Mouse (Mus musculus) spleen, adult 2 months (tissue): ENCODE results near the gene Mymx. TPM values are rescaled to one million over a fixed set of nuclear protein-coding genes. Genes with fewer than 3 reads are reported as not detected.

Experiments
- DNase-seq, 2 experiments: peaks; one replicate each; pipeline versions ENCODE4 v3.0.0 to v3.0.0-alpha.2; 2012 to 2021; ENCODE audit warnings: low spot score in 2 of 2, low read depth in 1 of 2
- H3K27ac ChIP-seq: fragments of 200-500 bp; 2 replicates; pipeline ENCODE4 v1.5.1; 2012; ENCODE audit warnings: low read length, inconsistent platforms; ENCODE audit not compliant: insufficient read depth
- H3K27me3 ChIP-seq: fragments of 200-500 bp; 2 replicates; pipeline ENCODE4 v1.6.1; 2012; ENCODE audit warnings: mild to moderate bottlenecking, moderate library complexity, low read length, inconsistent platforms; ENCODE audit not compliant: control insufficient read depth, insufficient read depth
- H3K36me3 ChIP-seq: fragments of 200-500 bp; 2 replicates; pipeline ENCODE4 v1.6.1; 2012; ENCODE audit warnings: mild to moderate bottlenecking, low read length, inconsistent platforms; ENCODE audit not compliant: control insufficient read depth, insufficient read depth
- H3K4me1 ChIP-seq: fragments of 200-500 bp; 2 replicates; pipeline ENCODE4 v1.6.1; 2011; ENCODE audit warnings: inconsistent platforms; ENCODE audit not compliant: control insufficient read depth, insufficient read depth, insufficient read length
- H3K4me3 ChIP-seq: fragments of 200-500 bp; 2 replicates; pipeline ENCODE4 v1.5.1; 2011; ENCODE audit warnings: mild to moderate bottlenecking, inconsistent platforms; ENCODE audit not compliant: insufficient read depth, insufficient read length; ENCODE audit errors: extremely low read depth
- CTCF ChIP-seq: fragments of 200-500 bp; IDR thresholded peaks from 2 replicates; pipeline ENCODE4 v1.5.1; 2011; ENCODE audit warnings: mild to moderate bottlenecking, inconsistent platforms; ENCODE audit not compliant: insufficient read depth, insufficient read length, insufficient replicate concordance; ENCODE audit errors: extremely low read depth
- POLR2A ChIP-seq: fragments of 200-500 bp; IDR thresholded peaks from 2 replicates; pipeline ENCODE4 v1.6.1; 2011; ENCODE audit warnings: low read depth, low read length, inconsistent platforms
- WGBS: fragments of 180-500 bp; shearing (Covaris S2); methylation state at CpG from one replicate; pipeline ENCODE4 v1.1.7; 2018; 5-methylcytosine and 5-hydroxymethylcytosine counted together
- polyA plus RNA-seq: library from polyadenylated mRNA; depleted of rRNA; stranded (reverse); fragments of >200 nt; gene quantifications from 2 replicates; pipeline ENCODE4 v1.2.3, GENCODE M21; 2012; rRNA removed

Mymx gene
- not detected in 2 replicates for polyA plus RNA-seq

DNA sequence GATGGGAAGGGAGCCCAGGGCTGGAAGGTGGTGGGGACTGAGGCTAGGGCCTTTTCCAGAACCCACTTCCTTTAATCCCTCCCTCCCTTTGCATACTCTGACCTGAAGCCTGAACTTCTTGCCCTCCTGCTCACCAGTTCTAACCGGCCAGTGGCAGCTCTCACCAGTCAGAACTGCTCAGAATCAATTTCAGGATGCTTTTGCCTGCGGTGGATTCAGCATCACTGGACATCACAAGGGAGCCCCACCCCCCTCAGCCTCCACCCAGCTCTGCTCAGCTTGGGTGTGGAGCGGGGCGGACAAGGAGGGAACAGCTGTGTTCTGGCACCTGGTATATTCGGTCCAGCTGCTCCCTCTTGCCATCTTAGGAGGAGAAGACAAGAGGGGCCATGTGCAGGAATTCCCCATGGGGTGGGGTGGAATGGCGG, at the start of gene Mymx:
Gene Mymx, minus strand, starts transcription at position 226 of the 428 bp plus-strand sequence.
- Histone ChIP-seq H3K36me3 (no peaks in the 10 kb centered on the region), H3K4me1 (peaks cover 5% of the 10 kb centered on the region; the same call in 1 of the 2 replicates), H3K27me3 (no peaks in the 10 kb centered on the region), H3K4me3 (no peak within 1 kb of the TSS), H3K27ac (no peak within 1 kb of the TSS)
- 87% methylated on average over 6 of the region's 6 CpGs for WGBS
- DNase-seq, result no peak
- TF ChIP-seq CTCF (no peak), POLR2A (no peak)

DNA sequence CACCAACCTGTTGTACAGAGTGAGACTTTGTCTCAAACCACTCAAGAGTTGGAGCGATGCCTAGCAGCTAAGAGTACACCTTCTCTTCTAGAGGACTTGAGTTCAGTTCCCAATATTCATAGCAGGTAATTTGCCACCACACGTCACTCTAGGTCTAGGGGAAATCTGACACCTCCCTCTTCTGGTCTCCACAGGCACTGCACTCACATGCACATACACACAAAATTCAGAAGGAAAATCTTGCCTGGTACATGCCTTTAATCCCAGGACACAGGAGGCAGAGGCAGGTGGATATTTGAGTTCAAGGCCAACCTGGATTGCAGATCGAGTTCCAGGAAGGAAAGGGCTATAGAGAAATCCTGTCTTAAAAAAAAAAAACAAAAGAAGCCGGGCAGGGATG, 42.3 kb upstream of the Mymx start:
- H3K4me1 ChIP-seq, result no peaks in the 10 kb centered on the region
- H3K4me3 ChIP-seq, result no peak overlapping the region
- WGBS, result 88% methylated on average over 4 of the region's 4 CpGs
- no peak overlapping the region for H3K27ac ChIP-seq
- no peak for TF ChIP-seq POLR2A
- TF ChIP-seq CTCF, result no peak
- H3K27me3 ChIP-seq, result no peaks in the 10 kb centered on the region
- no peaks in the 10 kb centered on the region for H3K36me3 ChIP-seq
- DNase-seq, result no peak

DNA sequence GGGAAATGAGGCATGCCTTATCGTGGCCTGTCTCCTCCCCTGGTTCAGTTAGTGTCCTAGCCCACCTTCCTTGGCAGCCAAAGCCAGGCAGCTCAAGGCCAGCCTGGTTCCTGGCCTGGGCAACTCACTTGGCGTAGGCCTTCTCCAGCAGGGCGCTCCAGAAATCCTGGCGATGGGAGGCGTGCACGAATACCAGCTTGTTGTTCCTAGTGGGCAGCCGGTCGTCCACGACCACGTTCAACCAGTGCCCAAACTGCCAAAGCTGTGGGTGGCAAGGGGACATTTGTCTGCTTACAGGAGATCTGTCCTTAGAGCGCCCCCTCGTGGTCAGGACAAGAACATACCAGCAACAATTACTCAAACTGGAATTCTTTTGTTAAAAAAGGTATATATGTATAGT, 40.8 kb upstream of the Mymx start:
- no peaks in the 10 kb centered on the region for H3K4me1 ChIP-seq
- peak in 1 of 2 experiments; percentile 57 for DNase-seq
- WGBS, result 25% methylated on average over 12 of the region's 12 CpGs
- no peak overlapping the region for H3K27ac ChIP-seq
- no peaks in the 10 kb centered on the region for H3K36me3 ChIP-seq
- no peak overlapping the region for H3K4me3 ChIP-seq
- H3K27me3 ChIP-seq, result no peaks in the 10 kb centered on the region
- TF ChIP-seq CTCF, result peak; percentile 59; the same call in 1 of the 2 replicates
- no peak for TF ChIP-seq POLR2A

DNA sequence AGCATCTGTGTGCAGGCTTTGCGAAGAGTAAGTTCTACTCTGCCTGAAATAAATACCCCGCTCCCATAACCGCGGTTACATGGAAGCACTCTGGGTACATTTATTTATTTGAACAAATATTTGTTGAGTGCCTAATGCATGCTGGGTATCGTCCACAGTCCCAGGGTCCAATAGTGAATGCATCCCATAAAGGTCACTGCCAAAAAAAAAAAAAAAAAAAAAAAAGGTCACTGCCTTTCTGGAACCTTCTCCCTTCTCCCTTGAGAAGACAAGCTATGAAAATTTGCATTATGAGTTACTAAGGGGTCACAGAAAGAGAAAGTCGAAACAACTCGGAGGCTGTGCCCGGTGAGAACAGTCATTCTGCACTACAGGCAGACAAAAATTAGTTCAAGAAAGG, 40.1 kb upstream of the Mymx start:
- 92% methylated on average over 8 of the region's 8 CpGs for WGBS
- no peaks in the 10 kb centered on the region for H3K36me3 ChIP-seq

DNA sequence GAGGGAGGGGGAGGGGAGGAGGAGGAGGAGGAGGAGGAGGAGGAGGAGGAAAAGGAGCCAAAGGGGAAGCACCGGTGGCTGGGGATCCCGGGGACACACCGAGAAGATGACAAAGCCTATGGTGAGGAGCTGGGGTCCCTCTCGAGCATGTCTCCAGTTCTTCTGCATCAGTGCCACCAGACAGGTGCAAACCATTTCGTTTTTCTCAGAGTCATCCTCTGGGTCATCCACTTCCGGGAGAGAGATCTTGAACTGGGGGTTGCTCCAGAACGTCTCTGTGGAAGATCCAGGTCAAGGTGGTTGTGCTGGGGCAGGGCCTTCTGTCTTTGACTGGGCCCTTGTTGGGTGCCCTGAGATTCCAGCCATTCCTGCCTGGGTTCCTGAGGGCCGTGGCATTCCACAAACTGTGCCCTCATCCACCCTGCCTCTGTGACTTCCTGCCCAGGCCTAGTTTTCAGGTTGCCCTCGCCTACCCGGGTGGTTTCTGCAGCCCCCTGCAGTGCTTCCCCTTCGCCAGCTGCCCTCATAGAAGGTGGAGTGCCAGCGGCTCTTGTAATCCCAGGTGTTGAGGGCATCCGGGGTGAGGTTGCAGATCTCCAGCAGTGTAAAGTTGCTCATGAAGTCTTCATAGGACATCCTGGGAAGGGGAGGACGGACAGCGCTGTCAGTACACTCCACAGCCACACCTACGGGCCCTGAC, 36.8 kb upstream of the Mymx start:
- TF ChIP-seq CTCF (no peak), POLR2A (no peak)
- no peaks in the 10 kb centered on the region for H3K4me1 ChIP-seq
- H3K27me3 ChIP-seq, result no peaks in the 10 kb centered on the region
- no peak overlapping the region for H3K27ac ChIP-seq
- 60% methylated on average over 16 of the region's 16 CpGs for WGBS
- no peak for DNase-seq
- H3K36me3 ChIP-seq, result no peaks in the 10 kb centered on the region
- H3K4me3 ChIP-seq, result no peak overlapping the region

More for the DNA sequence above, 40.1 kb upstream of the Mymx start:
- Histone ChIP-seq H3K27me3 (no peaks in the 10 kb centered on the region), H3K4me1 (no peaks in the 10 kb centered on the region), H3K27ac (no peak overlapping the region), H3K4me3 (no peak overlapping the region)
- no peak for TF ChIP-seq POLR2A
- TF ChIP-seq CTCF, result no peak
- DNase-seq, result no peak

DNA sequence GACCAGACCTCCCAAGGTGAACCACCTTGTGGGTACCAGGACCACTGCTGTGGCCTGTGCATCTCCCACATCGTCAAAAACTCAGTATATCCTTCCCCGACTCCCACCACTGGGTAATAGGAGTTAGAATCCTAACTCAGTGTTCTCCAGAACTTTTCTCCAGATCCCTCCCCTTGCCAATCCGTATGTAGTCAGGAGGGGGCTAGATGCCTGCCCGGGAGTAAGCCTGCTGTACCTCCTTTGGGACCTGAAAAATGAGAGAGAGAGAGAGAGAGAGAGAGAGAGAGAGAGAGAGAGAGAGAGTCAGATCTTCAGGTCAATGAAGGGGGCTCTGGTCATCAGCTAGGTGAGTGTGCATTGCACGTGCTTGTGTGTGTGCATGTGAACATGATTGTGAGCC, 32.1 kb upstream of the Mymx start:
- DNase-seq, result no peak
- 85% methylated on average over 5 of the region's 5 CpGs for WGBS
- no peak overlapping the region for H3K4me3 ChIP-seq
- no peaks in the 10 kb centered on the region for H3K27me3 ChIP-seq
- TF ChIP-seq POLR2A, result no peak
- no peak for TF ChIP-seq CTCF
- no peak overlapping the region for H3K27ac ChIP-seq
- no peaks in the 10 kb centered on the region for H3K36me3 ChIP-seq
- peaks cover 7% of the 10 kb centered on the region; the same call in 1 of the 2 replicates for H3K4me1 ChIP-seq

DNA sequence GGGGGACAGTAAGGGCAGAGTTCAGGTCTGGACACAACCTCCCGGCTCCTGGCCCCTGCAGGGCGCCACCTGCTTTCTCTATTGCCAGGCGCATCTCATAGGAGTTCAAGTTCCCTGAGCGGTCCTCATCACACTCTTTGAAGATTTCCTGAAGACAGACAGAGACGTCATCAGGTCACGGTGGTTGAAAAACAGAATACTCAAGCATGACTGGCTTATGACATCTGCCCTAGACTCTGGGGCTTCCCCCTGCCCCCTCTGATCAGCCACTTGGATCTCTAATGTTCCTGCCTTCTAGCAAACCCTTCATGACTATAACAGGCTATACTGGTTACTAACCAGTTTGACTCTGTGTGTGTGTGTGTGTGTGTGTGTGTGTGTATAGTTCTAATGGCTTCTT, 30.0 kb upstream of the Mymx start:
- H3K4me1 ChIP-seq, result peaks cover 7% of the 10 kb centered on the region; the same call in 1 of the 2 replicates
- peak; percentile 22 to 78 for DNase-seq

More for the DNA sequence above, 30.0 kb upstream of the Mymx start:
- H3K27me3 ChIP-seq, result no peaks in the 10 kb centered on the region
- no peak overlapping the region for H3K4me3 ChIP-seq
- WGBS, result 36% methylated on average over 6 of the region's 6 CpGs
- TF ChIP-seq CTCF (no peak), POLR2A (no peak)
- no peaks in the 10 kb centered on the region for H3K36me3 ChIP-seq
- no peak overlapping the region for H3K27ac ChIP-seq
